15 mouse cellular contexts compared by ENCODE assay signal in the genomic region with DNA sequence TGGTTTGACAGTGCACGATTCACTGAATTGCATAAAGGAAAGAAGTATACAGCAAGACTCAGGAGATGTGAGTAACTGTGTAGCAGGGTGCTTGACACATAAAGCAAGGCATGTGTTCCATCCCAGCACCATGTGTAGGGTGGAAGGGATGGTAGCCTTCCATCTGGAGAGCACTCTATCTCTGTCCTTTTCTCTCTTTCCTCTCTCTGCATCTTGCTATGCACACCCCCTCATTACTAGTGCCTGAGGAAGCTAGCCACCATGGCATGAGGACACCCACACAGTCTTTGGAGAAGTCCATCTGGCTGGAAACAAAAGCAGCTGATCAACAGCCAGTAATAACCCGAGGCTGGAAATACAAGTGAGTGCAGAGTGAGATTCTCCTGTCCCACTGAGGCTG. TPM values are rescaled to one million over a fixed set of nuclear protein-coding genes. Genes with fewer than 3 reads are reported as not detected.
A peak's percentile ranks its signal among the peaks of the same experiment; 100 is the strongest.
DNase-seq lines count a peak whose midpoint lies in the region.
"Had no signal": no experiment of that assay in that cellular context is flagged by ENCODE, and none has a peak within 500 bp of the region (broad histone marks: within the 10 kb centered on the region; RNA-seq: fewer than 3 reads in every experiment).

No protein-coding gene starts in this region.

- DNase-seq in frontal cortex, adult 2 months (ENCODE audit: extremely low spot score in 1 of 2, low spot score in 1 of 2): peak; percentile 48 to 49
- DNase-seq in frontal cortex, postnatal 10 days (ENCODE audit: low spot score in 2 of 2): no peak
- peak; percentile 40 for DNase-seq in layer of hippocampus, adult 9-11 months
- no peak for DNase-seq in layer of hippocampus, postnatal 36 days
- DNase-seq in brain, adult 2 months (ENCODE audit: low read depth, low spot score): peak; percentile 78
- peak; percentile 25 to 38 for DNase-seq in right cerebral cortex, postnatal 10 days (ENCODE audit: low spot score in 2 of 2)
- no peak for DNase-seq in T-cell, adult 2 months (ENCODE audit: low spot score)
- DNase-seq: adrenal gland, postnatal 25 days; cerebellum, adult 11 months; cerebellum, adult 9-11 months; heart, postnatal 10 days; kidney, postnatal 36 days; liver, postnatal 0 days; thymus, adult 18-20 months; thymus, postnatal 4 days had no signal

RNA-seq across cellular contexts. Expression of a gene that starts 8.6 kb away (rescaled TPM):
- 30.2 and 31.8 TPM in 2 replicates for polyA plus RNA-seq in frontal cortex, adult 2 months (2012; rRNA removed)
- 10 to 100 TPM; 57.4 to 59.7 TPM for total RNA-seq in layer of hippocampus, postnatal 36 days (2021)

RNA-seq across cellular contexts. Expression of a gene that starts 25.7 kb away (rescaled TPM):
- polyA plus RNA-seq in frontal cortex, adult 2 months (2012; rRNA removed): 29.6 and 31.0 TPM in 2 replicates
- 10 to 100 TPM; 24.6 to 27.3 TPM for total RNA-seq in layer of hippocampus, postnatal 36 days (2021)

Comparison
In these comparisons a context has a peak if more than half of its experiments do, and no peak if none do; other contexts are left out.
1. DNase-seq: peak in frontal cortex, adult 2 months (2 of 2), layer of hippocampus, adult 9-11 months (single experiment), brain, adult 2 months (single experiment) and right cerebral cortex, postnatal 10 days (2 of 2); none in frontal cortex, postnatal 10 days (0 of 2), layer of hippocampus, postnatal 36 days (0 of 2) and T-cell, adult 2 months (single experiment).